Mouse (Mus musculus) erythroblast, embryonic 14.5 days (primary cell): ENCODE results near the gene Supt4a.

ENCODE experiments used
- GATA1 ChIP-seq: IDR thresholded peaks from 2 replicates; pipeline ENCODE4 v1.6.1; 2012; ENCODE audit warnings: low read length, inconsistent platforms, mixed read lengths
- TAL1 ChIP-seq: IDR thresholded peaks from 3 replicates; pipeline ENCODE4 v1.6.1; 2012; ENCODE audit warnings: low read length, inconsistent platforms, mixed read lengths

- no peak for TF ChIP-seq GATA1
- TF ChIP-seq TAL1: peak; percentile 47; the same call in 2 of the 3 replicates
Measured at GRCm38 (mm10) chr11:87703654-87704053, 33.7 kb upstream of the Supt4a start.
